Mouse (Mus musculus) lung, adult 2 months (tissue): ENCODE data around the gene Tap2. TPM values are rescaled to one million over a fixed set of nuclear protein-coding genes. Genes with fewer than 3 reads are reported as not detected.

Source experiments
- DNase-seq: peaks from one replicate; pipeline ENCODE4 v3.0.0; 2022
- H3K4me1 ChIP-seq: fragments of 200-500 bp; 2 replicates; pipeline ENCODE4 v1.6.1; 2011; ENCODE audit warnings: low read length; ENCODE audit not compliant: control insufficient read depth, insufficient read depth
- H3K4me3 ChIP-seq: fragments of 200-500 bp; replicated peaks from 2 replicates; pipeline ENCODE3; 2011; ENCODE audit warnings: low read depth, mild to moderate bottlenecking, control low read depth, low read length; ENCODE audit errors: extremely low read depth
- CTCF ChIP-seq: fragments of 200-500 bp; IDR thresholded peaks from 2 replicates; pipeline ENCODE4 v1.5.1; 2011; ENCODE audit warnings: mild to moderate bottlenecking, low read length, control low read depth; ENCODE audit not compliant: insufficient read depth
- POLR2A ChIP-seq: fragments of 200-500 bp; IDR thresholded peaks from 2 replicates; pipeline ENCODE4 v1.6.1; 2011; ENCODE audit warnings: low read depth, mild to moderate bottlenecking, control low read depth, low read length, borderline replicate concordance; ENCODE audit errors: extremely low read depth
- WGBS: fragments of 180-500 bp; shearing (Covaris S2); methylation state at CpG from one replicate; pipeline ENCODE4 v1.1.7; 2018; 5-methylcytosine and 5-hydroxymethylcytosine counted together
- polyA plus RNA-seq: library from polyadenylated mRNA; depleted of rRNA; stranded (reverse); fragments of >200 nt; gene quantifications from 2 replicates; pipeline ENCODE4 v1.2.3, GENCODE M21; 2012

The Tap2 gene
- polyA plus RNA-seq, 1 experiment = 68.8 TPM

DNA sequence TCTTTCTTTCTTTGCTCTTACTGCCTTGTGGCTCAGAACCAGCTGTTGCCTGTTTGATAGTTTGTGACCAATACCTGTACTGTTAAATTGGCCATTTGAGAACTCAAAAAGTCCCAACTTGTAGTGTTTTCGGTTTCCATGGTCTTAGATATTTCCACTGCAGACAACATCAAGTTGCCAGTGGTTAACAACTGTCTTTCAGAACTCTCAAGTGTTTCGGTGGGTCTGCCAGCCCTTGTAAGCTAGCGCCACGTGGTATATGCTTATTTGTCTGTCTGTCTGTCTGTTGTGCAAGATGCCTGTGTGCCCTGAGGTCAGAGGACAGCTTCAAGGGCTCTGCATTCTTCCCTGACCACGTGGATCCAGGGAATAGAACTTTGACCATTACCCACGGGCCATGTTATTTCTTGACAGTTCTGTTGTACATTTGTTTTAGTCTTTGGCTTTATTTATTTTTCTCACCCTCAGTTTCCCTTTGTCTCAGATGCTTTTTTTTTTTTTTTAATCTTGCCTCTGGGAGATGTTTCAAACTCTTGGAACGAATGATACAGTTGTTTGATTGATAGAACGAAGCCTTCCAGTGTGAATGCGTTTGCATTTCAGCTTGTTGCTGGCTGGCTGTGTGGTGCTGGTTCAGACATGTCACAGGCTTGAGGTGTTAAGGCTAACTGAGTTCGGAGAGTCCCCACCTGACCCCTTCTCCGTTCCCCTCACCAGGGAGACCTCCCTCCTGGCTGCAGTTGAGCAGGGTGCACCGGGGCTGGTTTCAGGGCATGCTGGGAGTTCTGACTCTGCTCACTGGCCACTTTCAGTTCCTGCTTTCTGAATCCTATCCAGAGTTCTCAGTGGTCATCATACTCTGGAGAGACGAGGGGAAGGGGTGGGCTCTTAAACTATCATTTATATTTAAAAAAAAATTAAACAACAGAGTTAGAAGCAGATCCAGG is 23.1 kb upstream of the Tap2 start:
- Histone ChIP-seq H3K4me3 (no peak overlapping the region), H3K4me1 (no peaks in the 10 kb centered on the region)
- no peak for TF ChIP-seq POLR2A
- TF ChIP-seq CTCF = no peak
- DNase-seq = no peak
- WGBS = 58% methylated on average over 13 of the region's 13 CpGs

DNA sequence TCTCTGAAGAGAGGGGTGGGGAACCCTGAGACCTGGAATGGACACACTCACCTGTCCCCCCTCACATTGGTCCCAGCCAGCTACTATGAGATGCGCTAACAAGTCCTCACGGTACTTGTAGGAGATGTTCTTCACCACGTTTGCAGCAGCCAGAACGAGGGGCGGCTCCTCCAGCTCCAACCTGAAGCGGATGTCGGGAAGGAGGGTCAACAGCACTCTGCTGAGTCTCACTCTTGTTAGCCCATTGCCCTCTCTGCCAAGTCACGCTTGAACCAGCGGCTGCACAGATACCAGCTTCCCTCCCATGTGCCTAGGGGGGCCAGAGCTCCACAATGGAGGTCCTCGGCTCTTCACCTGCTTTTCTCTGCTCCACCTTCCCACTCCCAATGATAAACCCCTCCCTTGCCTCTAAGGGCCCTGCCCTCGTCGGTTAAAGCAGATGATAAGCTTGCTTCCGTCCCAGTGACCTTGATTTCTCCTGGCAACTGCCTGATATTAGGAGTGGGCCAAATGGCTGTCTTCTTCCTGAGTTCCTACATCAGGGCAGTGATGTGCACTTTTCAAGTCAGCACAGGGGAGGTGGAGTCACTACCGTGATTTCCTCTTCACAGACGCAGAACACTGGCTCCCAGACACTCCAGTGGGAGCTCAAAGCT is 19.6 kb upstream of the Tap2 start:
- WGBS = 71% methylated on average over 15 of the region's 15 CpGs
- no peak for TF ChIP-seq POLR2A
- TF ChIP-seq CTCF = no peak
- Histone ChIP-seq H3K4me1 (peaks cover 6% of the 10 kb centered on the region; the same call in 1 of the 2 replicates), H3K4me3 (no peak overlapping the region)
- no peak for DNase-seq

DNA sequence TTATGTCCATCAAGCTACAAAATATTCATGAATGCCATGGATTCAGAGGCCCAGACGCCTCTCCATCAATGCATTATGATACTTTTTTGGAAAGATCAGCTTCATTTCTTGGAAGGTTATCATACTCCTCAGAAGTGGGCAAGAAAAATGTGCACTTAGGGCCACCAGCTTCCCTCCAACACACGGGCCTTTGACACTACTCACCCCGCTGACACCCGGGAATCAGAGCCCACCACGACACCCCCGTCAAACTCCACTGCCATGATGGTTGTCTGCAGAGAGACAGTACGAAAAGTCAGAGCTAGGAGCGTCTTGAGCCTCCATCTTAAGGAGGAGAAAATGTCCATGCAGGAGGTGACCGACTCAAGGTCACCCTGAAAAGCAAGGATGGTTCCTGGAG is 17.8 kb upstream of the Tap2 start:
- no peak for DNase-seq
- TF ChIP-seq POLR2A (no peak), CTCF (no peak)
- H3K4me1 ChIP-seq = peaks cover 11% of the 10 kb centered on the region
- no peak overlapping the region for H3K4me3 ChIP-seq
- WGBS = 91% methylated on average over 9 of the region's 9 CpGs

DNA sequence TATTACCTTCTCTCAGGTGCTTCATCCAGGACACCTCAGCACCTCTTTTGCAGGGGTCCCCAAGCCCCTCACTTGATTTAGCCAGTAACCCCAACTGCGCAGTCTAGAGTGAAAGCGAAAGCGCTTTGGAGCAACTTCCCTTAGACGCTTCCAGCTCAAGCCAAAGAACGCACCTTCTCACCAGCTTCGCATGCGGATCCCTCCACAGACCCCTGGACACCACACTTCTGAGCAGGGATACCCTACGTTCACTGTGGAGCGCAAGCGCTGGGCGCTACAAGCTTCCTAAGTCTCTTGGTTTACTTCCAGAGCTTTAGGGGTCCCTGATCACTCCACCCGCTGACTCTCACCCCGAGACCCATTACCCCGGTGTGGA is 16.5 kb upstream of the Tap2 start:
- Histone ChIP-seq H3K4me1 (peaks cover 11% of the 10 kb centered on the region), H3K4me3 (peak overlapping the region; percentile 85)
- DNase-seq = no peak
- no peak; the same call in 1 of the 2 replicates for TF ChIP-seq POLR2A
- no peak for TF ChIP-seq CTCF
- WGBS = 1% methylated on average over 14 of the region's 14 CpGs

DNA sequence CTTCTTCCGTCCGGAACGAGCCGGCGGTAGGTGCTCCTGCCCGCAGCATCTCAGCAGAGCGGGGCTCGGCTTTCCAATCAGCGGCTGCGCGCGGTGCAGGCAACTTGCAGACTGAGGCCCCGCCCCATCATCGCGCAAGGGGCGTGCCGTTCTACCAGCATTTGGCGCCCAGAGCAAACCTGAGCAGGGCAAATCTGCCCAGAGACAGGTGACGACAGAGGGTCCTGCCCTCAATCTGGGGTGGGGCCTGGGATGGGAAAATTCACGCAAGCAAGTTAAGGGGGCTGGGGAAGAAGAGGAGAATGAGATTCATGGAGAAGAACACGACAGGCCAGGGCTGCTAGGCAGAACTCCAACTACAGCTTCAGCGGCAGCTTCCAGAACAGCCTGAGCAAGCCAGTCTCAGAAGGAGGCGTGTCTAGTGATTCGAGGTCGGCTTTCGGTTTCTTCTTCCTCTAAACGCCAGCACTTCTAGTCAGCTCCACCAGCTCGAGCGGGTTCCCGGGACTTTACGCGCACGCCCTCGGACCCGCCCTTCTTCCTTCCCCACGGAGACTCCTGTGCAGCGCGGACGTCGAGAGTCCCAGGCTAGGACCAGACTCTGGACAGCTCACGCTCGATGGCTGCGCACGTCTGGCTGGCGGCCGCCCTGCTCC is 15.9 kb upstream of the Tap2 start, which contains the start of the genes Tap1 and Psmb9:
Gene Tap1 (plus strand): TSS at position 293 of the 656 bp plus-strand sequence.
Gene Psmb9 (minus strand): TSS at position 504 of the 656 bp plus-strand sequence.
- Histone ChIP-seq H3K4me1 (peaks cover 11% of the 10 kb centered on the region), H3K4me3 (peak within 1 kb of the TSS; percentile 85)
- WGBS = under 1% methylated on average over 46 of the region's 46 CpGs
- DNase-seq = peak; percentile 99
- TF ChIP-seq CTCF (no peak), POLR2A (peak; percentile 73; the same call in 1 of the 2 replicates)

DNA sequence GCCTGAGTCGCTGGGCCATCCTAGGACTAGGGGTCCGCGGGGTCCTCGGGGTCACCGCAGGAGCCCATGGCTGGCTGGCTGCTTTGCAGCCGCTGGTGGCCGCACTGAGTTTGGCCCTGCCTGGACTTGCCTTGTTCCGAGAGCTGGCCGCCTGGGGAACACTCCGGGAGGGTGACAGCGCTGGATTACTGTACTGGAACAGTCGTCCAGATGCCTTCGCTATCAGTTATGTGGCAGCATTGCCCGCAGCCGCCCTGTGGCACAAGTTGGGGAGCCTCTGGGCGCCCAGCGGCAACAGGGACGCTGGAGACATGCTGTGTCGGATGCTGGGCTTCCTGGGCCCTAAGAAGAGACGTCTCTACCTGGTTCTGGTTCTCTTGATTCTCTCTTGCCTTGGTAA is 15.3 kb upstream of the Tap2 start:
- 3% methylated on average over 20 of the region's 20 CpGs for WGBS
- H3K4me3 ChIP-seq = peak overlapping the region; percentile 85
- H3K4me1 ChIP-seq = peaks cover 11% of the 10 kb centered on the region
- no peak for DNase-seq
- TF ChIP-seq POLR2A = no peak
- no peak for TF ChIP-seq CTCF

DNA sequence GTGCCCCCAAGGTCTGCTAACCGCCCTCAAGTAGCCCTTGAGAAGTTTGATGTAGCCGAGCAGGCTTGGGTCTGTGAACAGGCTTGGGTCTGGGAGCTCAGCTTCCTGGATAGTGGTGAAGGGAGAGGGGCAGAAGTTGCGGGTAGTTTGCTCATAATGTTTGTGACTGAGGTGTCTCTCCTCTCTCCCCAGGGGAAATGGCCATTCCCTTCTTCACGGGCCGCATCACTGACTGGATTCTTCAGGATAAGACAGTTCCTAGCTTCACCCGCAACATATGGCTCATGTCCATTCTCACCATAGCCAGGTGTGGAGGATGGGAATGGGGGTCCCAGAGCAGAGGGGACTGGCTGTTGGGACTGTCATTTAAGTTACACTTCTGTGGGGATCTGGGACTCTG is 14.3 kb upstream of the Tap2 start:
- Histone ChIP-seq H3K4me1 (peaks cover 11% of the 10 kb centered on the region), H3K4me3 (no peak overlapping the region)
- no peak for DNase-seq
- 69% methylated on average over 6 of the region's 6 CpGs for WGBS
- TF ChIP-seq CTCF = no peak
- TF ChIP-seq POLR2A = no peak

DNA sequence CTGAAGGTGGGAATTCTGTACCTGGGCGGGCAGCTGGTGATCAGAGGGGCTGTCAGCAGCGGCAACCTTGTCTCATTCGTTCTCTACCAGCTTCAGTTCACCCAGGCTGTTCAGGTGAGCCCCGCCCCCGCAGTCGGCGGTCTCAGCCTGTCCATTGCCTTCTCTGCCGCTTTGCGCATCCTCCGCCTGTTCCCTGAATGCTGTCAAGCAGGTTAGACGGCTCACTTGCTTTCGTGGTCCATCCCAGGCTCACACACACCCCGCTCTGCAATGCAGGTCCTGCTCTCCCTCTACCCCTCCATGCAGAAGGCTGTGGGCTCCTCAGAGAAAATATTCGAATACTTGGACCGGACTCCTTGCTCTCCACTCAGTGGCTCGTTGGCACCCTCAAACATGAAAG is 10.5 kb upstream of the Tap2 start:
- TF ChIP-seq POLR2A (no peak), CTCF (no peak)
- 48% methylated on average over 16 of the region's 16 CpGs for WGBS
- peaks cover 5% of the 10 kb centered on the region; the same call in 1 of the 2 replicates for H3K4me1 ChIP-seq
- H3K4me3 ChIP-seq = no peak overlapping the region
- no peak for DNase-seq

DNA sequence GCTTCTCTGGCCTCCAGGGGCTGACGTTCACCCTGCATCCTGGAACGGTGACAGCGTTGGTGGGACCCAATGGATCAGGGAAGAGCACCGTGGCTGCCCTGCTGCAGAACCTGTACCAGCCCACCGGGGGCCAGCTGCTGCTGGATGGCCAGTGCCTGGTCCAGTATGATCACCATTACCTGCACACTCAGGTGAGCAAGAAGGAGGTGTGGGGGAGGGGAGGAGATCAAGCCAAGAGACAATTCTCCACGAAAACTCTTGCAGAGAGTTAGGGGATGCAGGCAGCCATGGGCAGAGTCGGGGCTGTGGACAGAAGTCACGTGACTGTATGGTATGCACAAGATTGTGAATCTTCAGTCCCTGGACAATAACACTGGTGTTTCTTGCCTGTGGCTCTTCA is 9.9 kb upstream of the Tap2 start:
- WGBS = 64% methylated on average over 8 of the region's 8 CpGs
- Histone ChIP-seq H3K4me1 (peaks cover 5% of the 10 kb centered on the region; the same call in 1 of the 2 replicates), H3K4me3 (no peak overlapping the region)
- TF ChIP-seq POLR2A = no peak
- TF ChIP-seq CTCF = no peak
- no peak for DNase-seq
